Mouse (Mus musculus) splenic B cell, adult 2 months (primary cell): ENCODE data around the gene Pfkfb4.
A peak's percentile ranks its signal among the peaks of the same experiment; 100 is the strongest.

Experiments used
- DNase-seq: peaks from one replicate; pipeline ENCODE4 v3.0.0-alpha.2; 2011; ENCODE audit warnings: low read depth, low spot score
- H3K27me3 ChIP-seq: 2 replicates; pipeline ENCODE4 v1.6.1; 2012; ENCODE audit warnings: mild to moderate bottlenecking, low read length, moderate library complexity, mixed read lengths; ENCODE audit not compliant: control insufficient read depth, poor library complexity, insufficient read depth, severe bottlenecking
- H3K36me3 ChIP-seq: 2 replicates; pipeline ENCODE4 v1.6.1; 2012; ENCODE audit warnings: mild to moderate bottlenecking, low read length, moderate library complexity, mixed read lengths; ENCODE audit not compliant: control insufficient read depth, poor library complexity, insufficient read depth, severe bottlenecking

Gene Pfkfb4

GRCm38 (mm10) chr9:108985710-108986109 lies 5.9 kb upstream of the Pfkfb4 start, which contains the start of gene Ucn2:
TSS of gene Ucn2 (plus strand) at chr9:108986010.
- no peak for DNase-seq

GRCm38 (mm10) chr9:108987704-108988350 lies 3.8 kb upstream of the Pfkfb4 start:
- DNase-seq, result no peak
- Histone ChIP-seq H3K27me3 (no peaks in the 10 kb centered on the region), H3K36me3 (no peaks in the 10 kb centered on the region)

More at GRCm38 (mm10) chr9:108985710-108986109, 5.9 kb upstream of the Pfkfb4 start, which contains the start of gene Ucn2:
- Histone ChIP-seq H3K27me3 (no peaks in the 10 kb centered on the region), H3K36me3 (no peaks in the 10 kb centered on the region)

- Histone ChIP-seq H3K27me3 (no peaks in the 10 kb centered on the region), H3K36me3 (no peaks in the 10 kb centered on the region)
- DNase-seq, result no peak
These were observed 1.6 kb upstream of the Pfkfb4 start for GRCm38 (mm10) chr9:108989802-108990461.

- Histone ChIP-seq H3K36me3 (no peaks in the 10 kb centered on the region), H3K27me3 (no peaks in the 10 kb centered on the region)
- no peak for DNase-seq
These were observed 1.1 kb upstream of the Pfkfb4 start for GRCm38 (mm10) chr9:108990462-108990820.

GRCm38 (mm10) chr9:108992085-108992469 lies 499 bp downstream of the Pfkfb4 start:
- no peaks in the 10 kb centered on the region for H3K27me3 ChIP-seq
- DNase-seq, result no peak
- H3K36me3 ChIP-seq, result no peaks in the 10 kb centered on the region

GRCm38 (mm10) chr9:108992620-108993361 lies 1.2 kb downstream of the Pfkfb4 start:
- Histone ChIP-seq H3K27me3 (no peaks in the 10 kb centered on the region), H3K36me3 (no peaks in the 10 kb centered on the region)
- no peak for DNase-seq

GRCm38 (mm10) chr9:108996411-108996810 lies 4.8 kb downstream of the Pfkfb4 start:
- Histone ChIP-seq H3K36me3 (no peaks in the 10 kb centered on the region), H3K27me3 (no peaks in the 10 kb centered on the region)
- DNase-seq, result no peak

GRCm38 (mm10) chr9:108998287-108999166 lies 6.9 kb downstream of the Pfkfb4 start:
- DNase-seq, result no peak
- Histone ChIP-seq H3K36me3 (no peaks in the 10 kb centered on the region), H3K27me3 (no peaks in the 10 kb centered on the region)

GRCm38 (mm10) chr9:108999167-108999526 lies 7.6 kb downstream of the Pfkfb4 start:
- no peaks in the 10 kb centered on the region for H3K36me3 ChIP-seq
- peak; percentile 53 for DNase-seq
- no peaks in the 10 kb centered on the region for H3K27me3 ChIP-seq

- peak; percentile 90 for DNase-seq
- no peaks in the 10 kb centered on the region; the same call in 1 of the 2 replicates for H3K27me3 ChIP-seq
- H3K36me3 ChIP-seq, result no peaks in the 10 kb centered on the region
These were observed 9.1 kb downstream of the Pfkfb4 start for GRCm38 (mm10) chr9:109000726-109001125.

- 0 out of 2 replicates have a peak, but pooled peaks cover 3% of the 10 kb centered on the region for H3K36me3 ChIP-seq
- no peaks in the 10 kb centered on the region; the same call in 1 of the 2 replicates for H3K27me3 ChIP-seq
- DNase-seq, result peak; percentile 83
These were observed 11.6 kb downstream of the Pfkfb4 start for GRCm38 (mm10) chr9:109003201-109003600.

- no peaks in the 10 kb centered on the region; the same call in 1 of the 2 replicates for H3K27me3 ChIP-seq
- H3K36me3 ChIP-seq, result 0 out of 2 replicates have a peak, but pooled peaks cover 3% of the 10 kb centered on the region
- no peak for DNase-seq
These were observed 15.6 kb downstream of the Pfkfb4 start for GRCm38 (mm10) chr9:109007025-109007780.

GRCm38 (mm10) chr9:109008081-109008480 lies 16.5 kb downstream of the Pfkfb4 start:
- DNase-seq, result no peak
- Histone ChIP-seq H3K36me3 (0 out of 2 replicates have a peak, but pooled peaks cover 3% of the 10 kb centered on the region), H3K27me3 (no peaks in the 10 kb centered on the region; the same call in 1 of the 2 replicates)
